8 mouse cellular contexts compared by ENCODE assay signal in the genomic region with DNA sequence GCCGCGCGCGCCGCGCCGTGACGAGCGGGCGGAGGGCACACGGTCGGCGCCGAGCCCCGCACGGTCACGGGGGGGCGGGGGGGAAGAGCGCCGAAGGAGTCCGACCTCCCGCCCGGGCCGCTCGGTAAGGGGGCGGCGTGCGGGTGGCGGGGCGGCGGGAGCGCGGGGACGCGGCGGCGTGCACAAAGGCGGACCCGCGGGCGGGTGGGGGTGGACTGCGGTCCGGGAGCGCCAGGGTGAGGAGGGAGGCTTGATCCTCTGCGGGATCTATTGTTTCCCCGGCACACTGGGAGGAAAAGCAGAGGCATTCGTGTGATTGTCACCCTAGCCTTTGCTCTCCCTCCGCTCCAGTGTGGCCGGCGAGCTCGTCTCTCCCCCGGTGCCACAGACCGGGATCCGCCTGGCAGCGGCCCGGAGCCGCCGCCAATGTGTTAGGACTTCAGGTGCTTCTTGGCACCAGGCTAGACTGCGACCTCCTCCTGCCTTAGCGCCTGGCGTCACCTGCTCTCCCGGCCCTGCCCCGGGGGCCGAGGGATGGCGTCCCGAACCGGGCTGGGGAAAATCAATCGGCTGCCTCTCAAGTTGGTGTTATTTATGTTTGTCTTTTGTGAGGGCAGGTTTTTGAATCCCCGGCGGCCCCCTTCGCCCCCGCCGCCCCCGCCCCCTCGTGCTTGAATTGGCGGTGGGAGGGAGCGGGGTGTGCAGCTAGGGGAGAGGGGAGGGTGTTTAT. TPM values are rescaled to one million over a fixed set of nuclear protein-coding genes. Genes with fewer than 3 reads are reported as not detected.
DNase-seq lines count a peak whose midpoint lies in the region; ATAC-seq lines count a peak whose summit lies in the region.

No protein-coding gene starts in this region.

- H3K36me3 ChIP-seq in forebrain, embryonic 15.5 days: peaks cover 2% of the 10 kb centered on the region; the same call in 1 of the 2 replicates
- H3K36me3 ChIP-seq in lung, embryonic 16.5 days (ENCODE audit: control insufficient read depth, insufficient read depth, low read length): no peaks in the 10 kb centered on the region

- no peaks in the 10 kb centered on the region for H3K27me3 ChIP-seq in forebrain, embryonic 15.5 days
- H3K27me3 ChIP-seq in lung, embryonic 16.5 days (ENCODE audit: control insufficient read depth, insufficient read depth, low read depth, low read length): no peaks in the 10 kb centered on the region

- peak overlapping the region; percentile 61 for H3K4me2 ChIP-seq in forebrain, embryonic 15.5 days (replicated peaks)
- peak overlapping the region; percentile 66 for H3K4me2 ChIP-seq in lung, embryonic 16.5 days (ENCODE audit: low read depth, low read length)

- peak; percentile 79 for DNase-seq in ZHBTc4 (ENCODE audit: low read depth, low spot score)
- DNase-seq in cerebellum, adult 11-12 months: peak; percentile 83
- peak; percentile 62 for DNase-seq in heart, postnatal 4 days
- peak; percentile 21 for DNase-seq in layer of hippocampus, adult 9-11 months
- peak; percentile 50 for DNase-seq in ovary, postnatal 10 days (ENCODE audit: low spot score)
- DNase-seq in natural killer cell, adult 2 months (ENCODE audit: low spot score in 2 of 2): no peak

- peak overlapping the region; percentile 98 for H3K9ac ChIP-seq in forebrain, embryonic 15.5 days (replicated peaks)
- H3K9ac ChIP-seq in lung, embryonic 16.5 days (ENCODE audit: low read length): peak overlapping the region; percentile 86

- peaks cover 44% of the 10 kb centered on the region for H3K4me1 ChIP-seq in forebrain, embryonic 15.5 days
- peaks cover 4% of the 10 kb centered on the region; the same call in 1 of the 2 replicates for H3K4me1 ChIP-seq in lung, embryonic 16.5 days (replicated peaks; ENCODE audit: control insufficient read depth, insufficient read depth, low read length)

- under 1% methylated on average over 70 of the region's 77 CpGs for WGBS in forebrain, embryonic 15.5 days
- under 1% methylated on average over 61 of the region's 77 CpGs for WGBS in lung, embryonic 16.5 days

- no peaks in the 10 kb centered on the region for H3K9me3 ChIP-seq in forebrain, embryonic 15.5 days
- no peaks in the 10 kb centered on the region for H3K9me3 ChIP-seq in lung, embryonic 16.5 days (ENCODE audit: control insufficient read depth, low read length)

- peak; percentile 82 for ATAC-seq in forebrain, embryonic 15.5 days (replicated peaks)
- ATAC-seq in lung, embryonic 16.5 days (ENCODE audit: low read depth): peak; percentile 76

- peak overlapping the region; percentile 74 for H3K4me3 ChIP-seq in forebrain, embryonic 15.5 days
- H3K4me3 ChIP-seq in lung, embryonic 16.5 days (ENCODE audit: low read length): peak overlapping the region; percentile 69

- H3K27ac ChIP-seq in forebrain, embryonic 15.5 days (replicated peaks): peak overlapping the region; percentile 94
- H3K27ac ChIP-seq in lung, embryonic 16.5 days (ENCODE audit: low read length): peak overlapping the region; percentile 89

RNA-seq across cellular contexts. Expression of gene Ppp1r9a, which starts 0.8 kb away (rescaled TPM):
- polyA plus RNA-seq in forebrain, embryonic 15.5 days (2015; fragmentation: Nextera tagmentation; extraction: Ambion mirVana): 36.4 and 43.8 TPM in 2 replicates
- total RNA-seq in heart, postnatal 4 days (2021): 10 to 100 TPM; 26.9 to 30.9 TPM
- 15.4 and 16.2 TPM in 2 replicates for polyA plus RNA-seq in lung, embryonic 16.5 days (2015; fragmentation: Nextera tagmentation; extraction: Ambion mirVana)

Comparison
In these comparisons a context has a peak if more than half of its experiments do, and no peak if none do; other contexts are left out.
1. DNase-seq: peak in ZHBTc4 (single experiment), cerebellum, adult 11-12 months (single experiment), heart, postnatal 4 days (single experiment), layer of hippocampus, adult 9-11 months (single experiment) and ovary, postnatal 10 days (single experiment); none in natural killer cell, adult 2 months (0 of 2).